Mouse (Mus musculus) E14TG2a.4 (cell line): ENCODE measurements at regions not wholly inside any gene's neighbourhood (a gene's known extent, or its start where the extent isn't known, plus 50 kb on each side); places are given as distances from the start of the nearest gene placed in this dataset.

Source experiments
- H3K27me3 ChIP-seq: 2 replicates; pipeline ENCODE4 v1.6.1; 2014; ENCODE audit warnings: low read length, control low read depth; ENCODE audit not compliant: insufficient read depth
- H3K36me3 ChIP-seq: 2 replicates; pipeline ENCODE4 v1.6.1; 2014; ENCODE audit warnings: low read length, control low read depth; ENCODE audit not compliant: insufficient read depth
- H3K4me1 ChIP-seq: replicated peaks from 2 replicates; pipeline ENCODE4 v1.6.1; 2014; ENCODE audit warnings: low read depth, low read length, control low read depth
- H3K4me3 ChIP-seq: replicated peaks from 2 replicates; pipeline ENCODE4 v1.5.1; 2014; ENCODE audit warnings: mild to moderate bottlenecking, low read length
- H3K9me3 ChIP-seq: 2 replicates; pipeline ENCODE4 v1.6.1; 2014; ENCODE audit warnings: low read length, control low read depth
- CTCF ChIP-seq: conservative IDR thresholded peaks from 2 replicates; pipeline ENCODE4 v1.5.1; 2014; ENCODE audit warnings: low read length
- NANOG ChIP-seq: IDR thresholded peaks from 2 replicates; pipeline ENCODE4 v1.6.1; 2014; ENCODE audit warnings: borderline replicate concordance, low read length, mixed read lengths
- POU5F1 ChIP-seq: IDR thresholded peaks from 2 replicates; pipeline ENCODE4 v1.6.1; 2014; ENCODE audit warnings: low read length, borderline replicate concordance

DNA sequence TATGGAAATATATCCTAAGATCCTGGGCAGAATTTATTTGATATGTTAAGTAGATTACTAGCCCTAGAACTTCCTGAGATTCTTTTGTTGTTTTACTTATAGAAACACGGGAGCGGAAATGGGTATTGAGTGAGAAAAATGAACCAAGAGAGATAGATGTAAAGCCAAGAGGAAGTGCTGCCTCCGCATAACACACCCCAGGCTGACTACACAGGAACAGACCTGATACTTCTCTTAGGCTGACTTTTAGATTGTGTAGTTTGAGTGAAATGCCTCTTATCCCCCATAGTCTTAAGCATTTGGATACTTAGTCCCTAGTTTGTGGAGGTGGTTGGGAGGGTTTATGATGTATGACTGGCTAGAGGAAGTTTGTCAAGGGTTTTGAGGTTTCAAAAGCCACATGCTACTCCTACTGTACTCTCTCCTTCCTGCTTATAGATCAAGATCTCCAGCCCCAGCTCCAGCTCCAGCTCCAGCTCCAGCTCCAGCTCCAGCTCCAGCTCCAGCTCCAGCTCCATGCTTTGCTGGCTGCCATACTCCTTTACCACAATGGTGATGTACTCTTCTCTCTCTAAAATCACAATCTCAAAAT, 210.0 kb upstream of the Nrp1 start:
- no peaks in the 10 kb centered on the region for H3K4me1 ChIP-seq
- TF ChIP-seq NANOG (no peak), CTCF (no peak), POU5F1 (no peak)

DNA sequence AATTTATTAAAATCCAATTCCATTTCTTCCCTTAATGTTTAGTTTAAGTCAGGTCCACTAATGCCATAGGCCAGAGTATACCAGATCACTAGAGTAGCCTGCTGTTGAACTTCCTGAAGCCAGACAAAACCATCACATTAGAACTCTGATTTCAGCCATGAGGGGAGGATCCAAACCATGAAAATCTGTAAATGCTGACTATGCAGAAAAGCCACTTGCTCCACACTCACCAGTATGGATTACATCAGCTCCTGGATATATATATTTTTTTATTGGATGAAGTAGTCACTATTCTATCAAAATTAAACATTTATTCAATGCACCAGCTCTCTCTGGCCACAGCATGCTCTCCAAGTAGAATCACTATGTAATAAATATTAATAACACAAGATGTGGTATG, 202.8 kb upstream of the Nrp1 start:
- Histone ChIP-seq H3K27me3 (no peaks in the 10 kb centered on the region), H3K36me3 (no peaks in the 10 kb centered on the region), H3K4me3 (no peak overlapping the region), H3K9me3 (peaks cover 44% of the 10 kb centered on the region), H3K4me1 (no peaks in the 10 kb centered on the region)
- TF ChIP-seq CTCF, result no peak
- no peak for TF ChIP-seq POU5F1

More for the DNA sequence above, 210.0 kb upstream of the Nrp1 start:
- Histone ChIP-seq H3K9me3 (peaks cover 43% of the 10 kb centered on the region), H3K27me3 (no peaks in the 10 kb centered on the region), H3K4me3 (no peak overlapping the region), H3K36me3 (no peaks in the 10 kb centered on the region)

- peaks cover 39% of the 10 kb centered on the region for H3K9me3 ChIP-seq
- H3K4me1 ChIP-seq, result no peaks in the 10 kb centered on the region
- H3K4me3 ChIP-seq, result no peak overlapping the region
- H3K27me3 ChIP-seq, result no peaks in the 10 kb centered on the region
- H3K36me3 ChIP-seq, result no peaks in the 10 kb centered on the region
- no peak for TF ChIP-seq CTCF
- TF ChIP-seq POU5F1, result no peak
- TF ChIP-seq NANOG, result no peak
Measured at GRCm38 (mm10) chr8:128156221-128156620, 202.2 kb upstream of the Nrp1 start.

DNA sequence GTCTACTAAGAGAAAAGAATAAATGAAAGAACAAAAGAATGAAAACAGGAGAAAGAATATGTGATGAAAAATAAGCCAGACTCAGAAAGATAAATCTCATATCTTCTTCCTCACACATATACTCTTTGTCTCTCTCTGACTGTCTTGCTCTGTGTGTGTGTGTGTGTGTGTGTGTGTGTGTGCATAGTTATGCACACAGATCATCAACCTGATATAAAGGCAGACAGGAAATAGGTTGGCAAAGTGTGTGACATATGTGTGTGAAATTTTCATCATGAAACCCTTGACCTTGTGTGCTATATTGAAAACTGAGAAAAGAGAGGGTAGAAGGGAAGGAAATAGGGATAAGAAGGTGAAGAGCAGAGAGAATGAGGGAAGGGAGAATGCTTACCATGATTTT, 195.5 kb upstream of the Nrp1 start:
- 0 out of 2 replicates have a peak, but pooled peaks cover 4% of the 10 kb centered on the region for H3K9me3 ChIP-seq
- H3K36me3 ChIP-seq, result no peaks in the 10 kb centered on the region
- TF ChIP-seq POU5F1, result no peak
- TF ChIP-seq CTCF, result no peak
- no peak for TF ChIP-seq NANOG
- no peak overlapping the region for H3K4me3 ChIP-seq
- H3K27me3 ChIP-seq, result no peaks in the 10 kb centered on the region
- no peaks in the 10 kb centered on the region for H3K4me1 ChIP-seq

GRCm38 (mm10) chr8:128164976-128165375, 193.4 kb upstream of the Nrp1 start:
- Histone ChIP-seq H3K4me3 (no peak overlapping the region), H3K27me3 (no peaks in the 10 kb centered on the region), H3K9me3 (0 out of 2 replicates have a peak, but pooled peaks cover 4% of the 10 kb centered on the region), H3K36me3 (no peaks in the 10 kb centered on the region), H3K4me1 (no peaks in the 10 kb centered on the region)
- TF ChIP-seq NANOG (no peak), CTCF (no peak), POU5F1 (no peak)

GRCm38 (mm10) chr8:128165591-128165990, 192.8 kb upstream of the Nrp1 start:
- H3K36me3 ChIP-seq, result no peaks in the 10 kb centered on the region
- no peak overlapping the region for H3K4me3 ChIP-seq
- TF ChIP-seq CTCF (no peak), POU5F1 (no peak), NANOG (no peak)
- H3K9me3 ChIP-seq, result 0 out of 2 replicates have a peak, but pooled peaks cover 4% of the 10 kb centered on the region
- H3K4me1 ChIP-seq, result no peaks in the 10 kb centered on the region
- no peaks in the 10 kb centered on the region for H3K27me3 ChIP-seq

DNA sequence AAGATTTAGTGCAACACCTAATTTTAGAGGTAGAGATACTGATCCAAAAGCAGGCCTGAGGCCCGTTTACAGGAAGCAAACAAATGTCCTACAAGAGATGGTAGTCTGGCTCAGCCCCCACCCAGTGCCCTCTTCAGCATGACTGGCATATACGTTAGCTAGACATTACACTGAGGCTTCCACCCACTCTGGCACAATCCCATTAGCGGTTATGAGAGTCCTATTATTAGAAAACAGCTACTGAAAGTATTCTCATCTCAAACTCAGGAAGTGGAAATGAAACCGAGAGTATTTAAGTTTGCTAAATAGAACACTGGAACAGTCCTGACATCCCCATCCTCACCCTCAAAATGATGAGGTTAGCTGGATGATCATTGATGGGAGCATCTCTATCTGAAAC, 192.3 kb upstream of the Nrp1 start:
- Histone ChIP-seq H3K27me3 (no peaks in the 10 kb centered on the region), H3K4me3 (no peak overlapping the region), H3K4me1 (no peaks in the 10 kb centered on the region), H3K36me3 (no peaks in the 10 kb centered on the region), H3K9me3 (0 out of 2 replicates have a peak, but pooled peaks cover 4% of the 10 kb centered on the region)
- TF ChIP-seq NANOG, result no peak
- no peak for TF ChIP-seq CTCF
- no peak for TF ChIP-seq POU5F1

DNA sequence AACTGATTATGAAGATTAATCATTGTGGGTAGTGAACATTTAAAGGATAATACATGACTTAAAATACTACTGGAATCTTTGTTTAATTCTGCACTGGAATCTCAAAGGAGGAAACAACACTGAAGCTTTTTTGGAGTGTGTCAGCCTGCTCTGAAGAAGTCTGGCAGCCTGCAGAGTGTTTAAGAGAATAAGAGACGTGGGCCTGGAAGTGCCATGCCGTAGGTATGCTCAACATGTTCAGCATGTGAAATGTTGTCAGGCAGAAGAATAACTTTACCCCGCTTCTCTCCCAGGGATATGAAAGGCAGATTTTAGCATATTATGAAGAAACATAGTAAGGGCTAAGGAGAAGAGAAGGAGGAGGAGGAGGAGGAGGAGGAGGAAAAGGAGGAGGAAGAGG, 189.6 kb upstream of the Nrp1 start:
- Histone ChIP-seq H3K4me1 (no peaks in the 10 kb centered on the region), H3K9me3 (no peaks in the 10 kb centered on the region), H3K27me3 (no peaks in the 10 kb centered on the region), H3K4me3 (no peak overlapping the region), H3K36me3 (no peaks in the 10 kb centered on the region)
- no peak for TF ChIP-seq NANOG
- no peak for TF ChIP-seq POU5F1
- no peak for TF ChIP-seq CTCF

DNA sequence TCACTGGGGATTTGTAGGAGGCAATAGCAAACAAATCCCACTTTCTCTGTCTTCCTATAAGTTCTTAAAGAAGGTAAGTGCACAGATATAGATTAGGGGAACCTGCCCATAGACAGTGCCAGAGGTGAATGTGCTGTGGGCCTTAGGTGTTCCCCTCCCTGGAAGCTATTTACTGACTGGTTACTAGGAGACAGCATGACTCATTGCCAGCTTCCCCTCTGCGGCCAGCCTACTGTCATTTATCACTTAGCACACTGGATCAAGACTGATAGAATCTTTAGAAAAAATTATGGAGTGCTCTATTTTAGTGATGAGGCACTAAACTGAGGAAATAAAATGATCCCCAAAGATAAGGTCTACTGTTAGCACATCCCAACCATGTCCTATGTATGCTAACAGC, 187.3 kb upstream of the Nrp1 start:
- TF ChIP-seq POU5F1 (no peak), CTCF (no peak), NANOG (no peak)
- H3K4me1 ChIP-seq, result no peaks in the 10 kb centered on the region
- H3K27me3 ChIP-seq, result no peaks in the 10 kb centered on the region
- no peak overlapping the region for H3K4me3 ChIP-seq
- no peaks in the 10 kb centered on the region for H3K9me3 ChIP-seq
- H3K36me3 ChIP-seq, result no peaks in the 10 kb centered on the region
